Mouse (Mus musculus) cerebellum, adult 2 months (tissue): ENCODE data around the gene Mast3.

Experiments
- CTCF ChIP-seq: fragments of 200-500 bp; IDR thresholded peaks from 2 replicates; pipeline ENCODE4 v1.5.1; 2011; ENCODE audit warnings: low read depth, mild to moderate bottlenecking, control low read depth, low read length, moderate library complexity, borderline replicate concordance; ENCODE audit not compliant: insufficient read depth
- POLR2A ChIP-seq: fragments of 200-500 bp; IDR thresholded peaks from 2 replicates; pipeline ENCODE4 v1.6.1; 2011; ENCODE audit warnings: low read length, control low read depth, borderline replicate concordance; ENCODE audit not compliant: insufficient read depth

- TF ChIP-seq CTCF = no peak
- no peak for TF ChIP-seq POLR2A
Observed at GRCm38 (mm10) chr8:70753151-70753550, 51.7 kb downstream of the Mast3 start.
